Mouse (Mus musculus) kidney, adult 2 months (tissue): ENCODE results near the gene Znrf3.

Experiments used
- CTCF ChIP-seq: fragments of 200-500 bp; conservative IDR thresholded peaks from 2 replicates; pipeline ENCODE4 v1.5.1; 2011; ENCODE audit warnings: low read depth, mild to moderate bottlenecking, control low read depth, low read length, moderate library complexity, mixed read lengths; ENCODE audit not compliant: insufficient read depth, insufficient read length
- POLR2A ChIP-seq: fragments of 200-500 bp; IDR thresholded peaks from one replicate; pipeline ENCODE4 v1.6.1; 2011; ENCODE audit warnings: low read depth, low read length, control low read depth

GRCm38 (mm10) chr11:5468471-5468870 lies 23.8 kb upstream of the Znrf3 start:
- no peak for TF ChIP-seq CTCF
- TF ChIP-seq POLR2A = no peak
